Mouse (Mus musculus): ENCODE data around the gene Scnm1. TPM values are rescaled to one million over a fixed set of nuclear protein-coding genes. Genes with fewer than 3 reads are reported as not detected.

Scnm1 gene
- total RNA-seq, 2 experiments from 2014 or later, result 49.5 to 50.4 TPM

GRCm38 (mm10) chr3:95106338-95107117 lies 27.3 kb downstream of the Scnm1 start, which contains the start of gene Pip5k1a:
Gene Pip5k1a, minus strand, starts transcription at chr3:95106930.
- peak; percentile 94 to 95 for DNase-seq

DNA sequence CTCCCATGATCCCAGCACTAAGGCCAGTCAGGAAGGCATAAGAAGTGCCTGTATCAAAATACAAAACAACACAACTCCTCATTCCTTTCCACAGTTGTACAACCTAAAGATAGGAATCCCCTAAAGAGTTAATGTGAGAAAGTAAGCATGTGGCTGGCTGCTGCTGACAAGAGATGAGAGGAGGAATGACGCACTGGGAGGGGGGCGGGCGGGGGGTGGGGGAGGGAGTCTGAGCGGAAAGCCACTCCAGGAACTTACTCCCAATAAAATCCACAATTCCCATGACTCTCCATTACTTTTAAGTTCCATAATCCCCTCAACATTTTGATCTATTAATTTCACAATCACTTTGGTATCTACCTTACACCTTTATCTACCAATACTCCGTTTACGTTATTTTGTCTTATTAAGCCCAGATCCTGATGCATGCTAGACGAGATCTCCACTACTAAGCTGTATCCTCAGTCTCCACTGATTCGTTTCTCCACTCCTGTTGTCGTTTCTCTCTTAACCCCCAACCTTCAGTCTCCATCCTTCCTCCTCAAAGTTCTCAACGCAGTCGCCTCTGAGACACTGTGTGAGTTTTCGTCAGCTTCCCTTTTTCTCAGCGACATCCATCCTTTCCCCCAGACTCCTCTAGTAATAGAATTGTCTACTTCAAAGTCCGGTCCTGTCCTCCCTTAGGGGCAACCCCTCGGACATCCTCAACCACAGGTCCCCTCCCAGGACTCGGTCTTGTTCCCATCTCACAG lies 28.0 kb downstream of the Scnm1 start:
- DNase-seq, result no peak

- peak; percentile 54 to 67 for DNase-seq
Observed at GRCm38 (mm10) chr3:95105121-95105520, 28.7 kb downstream of the Scnm1 start.

- no peak for DNase-seq
Observed at GRCm38 (mm10) chr3:95100854-95101253, 33.0 kb downstream of the Scnm1 start.

DNA sequence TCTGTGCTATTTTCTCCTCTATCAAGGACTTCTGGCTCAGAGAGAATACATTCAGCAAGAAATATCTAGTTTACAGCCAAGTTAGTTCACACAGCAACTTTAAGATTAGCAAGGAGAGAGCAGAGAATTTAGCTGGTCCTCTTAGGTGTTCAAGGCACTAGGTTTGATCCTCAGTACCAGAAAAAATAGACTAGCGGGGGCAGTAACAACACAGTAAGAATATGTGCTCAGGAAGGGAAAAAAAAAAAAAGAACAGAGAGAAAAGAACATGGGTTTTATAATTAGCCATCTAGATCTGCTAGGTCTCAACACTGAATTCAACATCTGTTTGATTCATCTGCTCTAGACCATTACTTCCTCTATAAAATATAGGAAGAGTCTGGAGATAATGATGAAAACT lies 45.7 kb downstream of the Scnm1 start:
- DNase-seq, result no peak

Small RNA genes lying within 50 kb of the gene (microRNA-seq; reads per million reads assigned to microRNA genes)
- gene Mir8099-1, result 0 reads per million in 2 experiments

Other genes with a start within 250 kb of the Scnm1 start
- gene Psmb4, start 247.1 kb downstream of the Scnm1 start, total RNA-seq (2021), result 100 to 1,000 TPM; 275 to 292 TPM
- 10 to 100 TPM in 1 of 2 experiments, 1 to 10 TPM in 1; 9.2 to 10.2 TPM for gene Selenbp1, start 201.0 kb downstream of the Scnm1 start, total RNA-seq (2021)
- gene Rfx5, start 179.9 kb downstream of the Scnm1 start, total RNA-seq (2021), result 10 to 100 TPM; 23.6 to 26.2 TPM
- gene Pi4kb, start 159.3 kb downstream of the Scnm1 start, total RNA-seq (2021), result 10 to 100 TPM; 55.3 to 61.2 TPM
- gene Zfp687, start 118.6 kb downstream of the Scnm1 start, total RNA-seq (2021), result 10 to 100 TPM; 20.3 to 22.4 TPM
- 100 to 1,000 TPM; 148 to 177 TPM for gene Psmd4, start 91.4 kb downstream of the Scnm1 start, total RNA-seq (2021)
- gene Pip5k1a, start 27.1 kb downstream of the Scnm1 start, total RNA-seq (2021), result 10 to 100 TPM; 62.3 to 64.0 TPM
- gene Vps72, start 23.0 kb downstream of the Scnm1 start, total RNA-seq (2021), result 10 to 100 TPM; 43.9 to 46.0 TPM
- gene Tmod4, start 9.5 kb downstream of the Scnm1 start, total RNA-seq (2021), result 1 to 10 TPM in 1 of 2 experiments, under 1 TPM in 1; 0.96 to 1.1 TPM
- gene Lysmd1, start 77 bp upstream of the Scnm1 start, total RNA-seq (2021), result 10 to 100 TPM; 16.8 to 18.1 TPM
- gene Tnfaip8l2, start 8.3 kb upstream of the Scnm1 start, total RNA-seq (2021), result 1 to 10 TPM; 1.2 to 1.6 TPM
- gene Sema6c, start 26.4 kb upstream of the Scnm1 start, total RNA-seq (2021), result 10 to 100 TPM; 36.1 to 41.0 TPM
- 10 to 100 TPM; 13.9 to 18.1 TPM for gene Gabpb2, start 83.9 kb upstream of the Scnm1 start, total RNA-seq (2021)
- 10 to 100 TPM; 72.0 to 73.0 TPM for gene Cdc42se1, start 94.7 kb upstream of the Scnm1 start, total RNA-seq (2021)
- gene Mllt11, start 98.2 kb upstream of the Scnm1 start, total RNA-seq (2021), result 100 to 1,000 TPM; 285 to 326 TPM
- under 1 TPM in 1 of 2 experiments, not detected in 1; 0.32 TPM for gene Gm128, start 107.6 kb upstream of the Scnm1 start, total RNA-seq (2021)
- under 1 TPM; 0.56 to 0.65 TPM for gene Bnipl, start 117.2 kb upstream of the Scnm1 start, total RNA-seq (2021)
- 10 to 100 TPM; 19.3 to 19.4 TPM for gene Mindy1, start 147.3 kb upstream of the Scnm1 start, total RNA-seq (2021)
- 10 to 100 TPM; 19.8 to 22.2 TPM for gene Prune1, start 148.1 kb upstream of the Scnm1 start, total RNA-seq (2021)
- 1 to 10 TPM in 1 of 2 experiments, under 1 TPM in 1; 0.94 to 1.4 TPM for gene Anxa9, start 173.2 kb upstream of the Scnm1 start, total RNA-seq (2021)
- gene Cers2, start 180.8 kb upstream of the Scnm1 start, total RNA-seq (2021), result 10 to 100 TPM; 59.4 to 62.9 TPM
- gene Setdb1, start 223.2 kb upstream of the Scnm1 start, total RNA-seq (2021), result 10 to 100 TPM; 36.0 to 40.2 TPM